ENCODE assay signal across 11 mouse cellular contexts in genomic region chr7:4516332-4517050, GRCm38 (mm10). TPM values are rescaled to one million over a fixed set of nuclear protein-coding genes. Genes with fewer than 3 reads are reported as not detected.
A peak's percentile ranks its signal among the peaks of the same experiment; 100 is the strongest.
DNase-seq lines count a peak whose midpoint lies in the region; ATAC-seq and TF ChIP-seq lines count a peak whose summit lies in the region.
"Had no signal": no experiment of that assay in that cellular context is flagged by ENCODE, and none has a peak within 500 bp of the region (broad histone marks: within the 10 kb centered on the region; RNA-seq: fewer than 3 reads in every experiment).

Gene Tnnt1, minus strand, starts transcription at chr7:4516382.

- TF ChIP-seq POLR2A in ES-Bruce4 (IDR thresholded peaks at IDR 0.05; ENCODE audit: insufficient read depth, low read length) = no peak

- no peak for DNase-seq in gastrocnemius, postnatal 4 days (ENCODE audit: low spot score in 2 of 2)
- DNase-seq in spleen, adult 12 weeks (ENCODE audit: low spot score) = no peak
- DNase-seq in right cerebral cortex, postnatal 36 days (ENCODE audit: low spot score in 2 of 2) = no peak
- no peak for DNase-seq in left cerebral cortex, postnatal 36 days (ENCODE audit: low spot score in 2 of 2)
- DNase-seq: cerebellum, postnatal 14 days; thymus, postnatal 14 days had no signal

- no peak within 1 kb of the TSS for H3K27ac ChIP-seq in forebrain, embryonic 12.5 days
- no peak within 1 kb of the TSS for H3K27ac ChIP-seq in forebrain, embryonic 16.5 days (ENCODE audit: low read length)
- H3K27ac ChIP-seq in ES-Bruce4 (ENCODE audit: insufficient read depth, low read length) = no peak within 1 kb of the TSS
- peak within 1 kb of the TSS; percentile 62 for H3K27ac ChIP-seq in limb, embryonic 12.5 days
- H3K27ac ChIP-seq: liver, embryonic 14.5 days had no signal

- H3K36me3 ChIP-seq in forebrain, embryonic 12.5 days (replicated peaks) = no peaks in the 10 kb centered on the region
- no peaks in the 10 kb centered on the region for H3K36me3 ChIP-seq in forebrain, embryonic 16.5 days (ENCODE audit: control insufficient read depth, insufficient read depth)
- H3K36me3 ChIP-seq in ES-Bruce4 (ENCODE audit: control insufficient read depth, insufficient read depth, low read length, poor library complexity, severe bottlenecking) = no peaks in the 10 kb centered on the region
- no peaks in the 10 kb centered on the region for H3K36me3 ChIP-seq in limb, embryonic 12.5 days

- no peak within 1 kb of the TSS for H3K4me2 ChIP-seq in forebrain, embryonic 12.5 days
- H3K4me2 ChIP-seq in forebrain, embryonic 16.5 days (ENCODE audit: low read length) = no peak within 1 kb of the TSS
- H3K4me2 ChIP-seq in limb, embryonic 12.5 days = peak within 1 kb of the TSS; percentile 4; the same call in 1 of the 2 replicates

- peak; percentile 47; the same call in 1 of the 2 replicates for ATAC-seq in forebrain, embryonic 12.5 days (ENCODE audit: low FRiP score)
- no peak for ATAC-seq in forebrain, embryonic 16.5 days
- ATAC-seq in limb, embryonic 12.5 days (ENCODE audit: insufficient number of reproducible peaks, insufficient read depth, low FRiP score, low TSS enrichment, low read depth) = 0 out of 2 replicates have a peak, but pooled peaks have one; percentile 17

- peaks cover 32% of the 10 kb centered on the region for H3K4me1 ChIP-seq in forebrain, embryonic 12.5 days
- peaks cover 6% of the 10 kb centered on the region for H3K4me1 ChIP-seq in forebrain, embryonic 16.5 days (replicated peaks; ENCODE audit: control insufficient read depth, insufficient read depth, low read length)
- H3K4me1 ChIP-seq in ES-Bruce4 (ENCODE audit: control insufficient read depth, insufficient read depth, low read length) = peaks cover 2% of the 10 kb centered on the region
- peaks cover 28% of the 10 kb centered on the region for H3K4me1 ChIP-seq in limb, embryonic 12.5 days (replicated peaks)

- peaks cover 14% of the 10 kb centered on the region for H3K27me3 ChIP-seq in forebrain, embryonic 12.5 days
- H3K27me3 ChIP-seq in forebrain, embryonic 16.5 days (replicated peaks; ENCODE audit: control insufficient read depth, insufficient read depth, low read length) = 0 out of 2 replicates have a peak, but pooled peaks cover 4% of the 10 kb centered on the region
- no peaks in the 10 kb centered on the region for H3K27me3 ChIP-seq in ES-Bruce4 (ENCODE audit: control insufficient read depth, insufficient read depth, low read length, poor library complexity, severe bottlenecking)
- peaks cover 11% of the 10 kb centered on the region for H3K27me3 ChIP-seq in limb, embryonic 12.5 days

- no peaks in the 10 kb centered on the region for H3K9me3 ChIP-seq in forebrain, embryonic 12.5 days
- H3K9me3 ChIP-seq in forebrain, embryonic 16.5 days (ENCODE audit: control insufficient read depth, low read length) = no peaks in the 10 kb centered on the region
- no peaks in the 10 kb centered on the region for H3K9me3 ChIP-seq in ES-Bruce4 (replicated peaks; ENCODE audit: control insufficient read depth, insufficient read depth, low read length, poor library complexity, severe bottlenecking)
- no peaks in the 10 kb centered on the region for H3K9me3 ChIP-seq in limb, embryonic 12.5 days

- 16% methylated on average over 3 of the region's 4 CpGs for WGBS in forebrain, embryonic 12.5 days
- 19% methylated on average over 3 of the region's 4 CpGs for WGBS in forebrain, embryonic 16.5 days
- 20% methylated on average over 4 of the region's 4 CpGs for WGBS in limb, embryonic 12.5 days

- no peak for TF ChIP-seq CTCF in ES-Bruce4 (IDR thresholded peaks at IDR 0.05; ENCODE audit: low read depth, low read length)

- no peak within 1 kb of the TSS for H3K9ac ChIP-seq in forebrain, embryonic 12.5 days
- H3K9ac ChIP-seq in forebrain, embryonic 16.5 days (replicated peaks; ENCODE audit: low read depth, low read length) = no peak within 1 kb of the TSS
- H3K9ac ChIP-seq in ES-Bruce4 (ENCODE audit: low read depth, poor library complexity, severe bottlenecking) = no peak within 1 kb of the TSS
- no peak within 1 kb of the TSS for H3K9ac ChIP-seq in limb, embryonic 12.5 days (replicated peaks)
- H3K9ac ChIP-seq: liver, embryonic 14.5 days had no signal

- intact Hi-C loops in left cerebral cortex, postnatal 36 days (cut with DNase I) = no loop called here

- peak; percentile 61 for TF ChIP-seq EP300 in ES-Bruce4 (IDR thresholded peaks at IDR 0.05; ENCODE audit: insufficient read depth, low read depth, low read length)

- no peak within 1 kb of the TSS for H3K4me3 ChIP-seq in forebrain, embryonic 12.5 days (replicated peaks)
- no peak within 1 kb of the TSS for H3K4me3 ChIP-seq in forebrain, embryonic 16.5 days (replicated peaks; ENCODE audit: low read length)
- H3K4me3 ChIP-seq in ES-Bruce4 (ENCODE audit: low read depth, low read length) = no peak within 1 kb of the TSS
- peak within 1 kb of the TSS; percentile 21; the same call in 1 of the 2 replicates for H3K4me3 ChIP-seq in limb, embryonic 12.5 days (replicated peaks)

RNA-seq across cellular contexts. Expression of gene Tnnt1, which starts in this region (rescaled TPM):
- polyA plus RNA-seq in forebrain, embryonic 12.5 days (2016; fragmentation: Nextera tagmentation; extraction: Ambion mirVana) = 5.6 and 8.3 TPM in 2 replicates
- 2.1 and 2.6 TPM in 2 replicates for polyA plus RNA-seq in forebrain, embryonic 16.5 days (2015; fragmentation: Nextera tagmentation; extraction: Ambion mirVana)
- polyA plus RNA-seq in ES-Bruce4 (2011; ENCODE audit: insufficient read depth, insufficient read length, low read depth, missing spikeins) = 20.2 and 20.7 TPM in 2 replicates
- 100 to 1,000 TPM; 466 to 479 TPM for total RNA-seq in gastrocnemius, postnatal 4 days (2021)
- polyA plus RNA-seq in limb, embryonic 12.5 days (2016; fragmentation: Nextera tagmentation; extraction: Ambion mirVana) = 186 and 195 TPM in 2 replicates
- 1 to 10 TPM; 5.9 to 9.4 TPM for total RNA-seq in left cerebral cortex, postnatal 36 days (2021)

Comparison
In these comparisons a context has a peak if more than half of its experiments do, and no peak if none do; other contexts are left out.
1. RNA of gene Tnnt1 (total RNA-seq): 466 to 479 TPM in gastrocnemius, postnatal 4 days; 5.9 to 9.4 TPM in left cerebral cortex, postnatal 36 days; every median in the first group is over 10 times any median in the second.